Mouse (Mus musculus) gastrocnemius, adult 2 months (tissue): ENCODE measurements around the gene Elmo1. TPM values are rescaled to one million over a fixed set of nuclear protein-coding genes. Genes with fewer than 3 reads are reported as not detected.
"Not testable (repeated sequence)": the region's sequence is repeated elsewhere in the genome, so short reads cannot be mapped to it uniquely, and the experiment has no call there.

Experiments used
- DNase-seq: peaks from one replicate; pipeline ENCODE4 v3.0.0; 2022
- H3K27ac ChIP-seq: fragments of 200-600 bp; 2 replicates; pipeline ENCODE4 v1.8.1; 2022; ENCODE audit warnings: mild to moderate bottlenecking
- H3K4me3 ChIP-seq: fragments of 200-600 bp; 2 replicates; pipeline ENCODE4 v1.8.1; 2022; ENCODE audit warnings: mild to moderate bottlenecking, moderate library complexity
- CTCF ChIP-seq: fragments of 200-600 bp; IDR thresholded peaks from 2 replicates; pipeline ENCODE4 v1.8.1; 2022; ENCODE audit warnings: antibody characterized with exemption, mild to moderate bottlenecking, moderate library complexity
- intact Hi-C: fragments of 180-260 bp; cut with DNase I; formaldehyde crosslinking; loops from one replicate; pipeline ENCODE4 v1.15.1; 2025
- total RNA-seq, 2 experiments: library from RNA; stranded (reverse); gene quantifications; 2 replicates each; pipeline ENCODE4 v1.2.3; 2021

The Elmo1 gene
- total RNA-seq, 2 experiments from 2014 or later = 4.1 to 4.3 TPM

DNA sequence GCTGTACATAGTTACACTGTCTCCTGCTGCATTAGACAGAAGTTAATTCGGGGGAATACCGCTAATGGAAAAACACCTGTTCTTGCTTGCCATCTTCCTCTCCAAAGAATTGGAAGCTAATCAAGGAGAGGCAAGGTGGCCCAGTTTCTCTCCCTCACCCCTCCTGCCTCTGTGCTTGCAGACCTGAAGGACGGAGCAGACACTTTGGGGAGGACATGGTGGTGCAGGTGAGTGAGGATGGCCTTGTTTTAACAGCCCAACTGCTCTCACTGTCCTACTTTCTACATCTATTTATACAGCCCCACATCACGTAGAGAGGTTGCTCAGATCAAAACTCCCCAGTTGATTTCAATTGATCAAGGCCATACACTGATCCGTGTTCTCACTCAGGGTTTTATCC is 529.5 kb downstream of the Elmo1 start:
- DNase-seq = no peak
- no peak for TF ChIP-seq CTCF
- Histone ChIP-seq H3K4me3 (no peak overlapping the region), H3K27ac (no peak overlapping the region)
- intact Hi-C loops = no loop called here

GRCm38 (mm10) chr13:20623071-20623850 is 532.9 kb downstream of the Elmo1 start:
- no peak for TF ChIP-seq CTCF
- H3K27ac ChIP-seq = no peak overlapping the region
- intact Hi-C loops = no loop called here
- no peak overlapping the region for H3K4me3 ChIP-seq
- DNase-seq = no peak

GRCm38 (mm10) chr13:20627796-20628195 is 537.4 kb downstream of the Elmo1 start:
- Histone ChIP-seq H3K27ac (no peak overlapping the region), H3K4me3 (no peak overlapping the region)
- DNase-seq = no peak
- no peak for TF ChIP-seq CTCF
- intact Hi-C loops = no loop called here

DNA sequence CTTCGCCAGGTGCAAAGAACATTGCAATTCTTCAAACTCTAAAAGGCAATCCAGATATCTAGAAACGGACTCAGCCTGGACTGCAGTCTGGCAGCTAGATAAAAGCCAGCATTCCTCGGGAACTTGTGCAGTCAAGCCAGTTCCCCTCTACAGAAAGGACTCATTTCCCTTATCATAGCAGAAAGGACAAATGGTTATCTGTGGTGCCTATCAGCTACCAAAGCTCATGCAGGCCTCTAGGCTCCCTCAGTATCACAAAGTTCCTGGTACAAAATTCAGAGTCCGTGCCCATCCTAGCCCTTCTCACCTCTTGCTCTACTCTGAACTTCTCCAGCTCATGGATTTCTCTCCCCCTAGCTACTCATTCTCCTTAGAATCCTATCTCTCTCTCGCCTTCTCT is 542.1 kb downstream of the Elmo1 start:
- no peak for TF ChIP-seq CTCF
- intact Hi-C loops = no loop called here
- no peak for DNase-seq
- Histone ChIP-seq H3K4me3 (no peak overlapping the region), H3K27ac (no peak overlapping the region)

DNA sequence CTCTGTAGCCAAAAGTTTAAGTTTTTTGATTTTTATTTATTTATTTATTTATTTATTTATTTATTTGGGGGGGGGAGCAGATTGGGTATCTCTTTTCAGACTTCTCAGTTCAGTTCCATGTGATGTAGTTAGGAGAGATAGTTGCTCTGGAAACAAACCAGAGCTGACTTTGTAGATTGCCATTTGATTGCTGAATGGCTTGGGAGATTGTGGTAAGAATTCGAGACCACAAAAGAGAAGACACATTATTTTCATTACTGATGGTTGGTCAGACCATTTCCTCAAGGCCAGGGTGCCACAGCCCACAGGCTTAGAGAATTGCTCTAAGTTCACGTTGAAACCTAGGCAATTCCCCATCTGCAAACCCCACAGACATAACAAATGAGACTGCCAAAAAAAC is 544.3 kb downstream of the Elmo1 start:
- intact Hi-C loops, H3K27ac ChIP-seq, H3K4me3 ChIP-seq, DNase-seq: not testable (repeated sequence)

DNA sequence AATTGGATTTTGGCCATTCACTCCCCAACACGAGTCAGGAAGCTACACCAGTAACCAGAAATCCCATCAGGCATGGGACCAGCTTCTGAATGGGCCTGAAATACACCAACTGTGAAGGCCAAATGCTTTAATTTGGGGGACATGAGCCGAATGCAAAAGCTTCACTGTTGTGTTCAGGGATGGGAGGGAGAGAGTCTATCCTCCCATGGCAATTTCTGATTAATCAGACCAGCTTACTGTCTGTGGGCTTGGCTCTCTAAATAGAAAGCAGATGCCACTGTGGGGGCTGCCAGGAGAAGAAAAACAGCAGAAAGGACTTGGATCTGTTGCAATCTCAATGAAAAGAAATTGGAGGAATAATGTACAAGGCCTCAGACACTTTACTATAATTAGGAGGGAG is 545.2 kb downstream of the Elmo1 start:
- DNase-seq = no peak
- no peak overlapping the region for H3K4me3 ChIP-seq
- H3K27ac ChIP-seq = no peak overlapping the region
- intact Hi-C loops = no loop called here
- TF ChIP-seq CTCF = no peak
